Mouse (Mus musculus): ENCODE results near the gene Nell2.

Nell2 gene

GRCm38 (mm10) chr15:95333229-95333628, 195.1 kb downstream of the Nell2 start:
- no peak for DNase-seq

- DNase-seq = no peak
These were observed 197.4 kb downstream of the Nell2 start for GRCm38 (mm10) chr15:95330926-95331325.

- DNase-seq = no peak
These were observed 205.6 kb downstream of the Nell2 start for GRCm38 (mm10) chr15:95322744-95323143.

- no peak for DNase-seq
These were observed 211.7 kb downstream of the Nell2 start for GRCm38 (mm10) chr15:95316626-95317025.

- DNase-seq = no peak
These were observed 213.6 kb downstream of the Nell2 start for GRCm38 (mm10) chr15:95314808-95315145.

GRCm38 (mm10) chr15:95314121-95314807, 214.1 kb downstream of the Nell2 start:
- DNase-seq = no peak

GRCm38 (mm10) chr15:95313286-95313685, 215.1 kb downstream of the Nell2 start:
- DNase-seq = peak; percentile 46

GRCm38 (mm10) chr15:95304102-95304501, 224.3 kb downstream of the Nell2 start:
- DNase-seq = no peak

GRCm38 (mm10) chr15:95296561-95296960, 231.8 kb downstream of the Nell2 start:
- no peak for DNase-seq

- DNase-seq = no peak
These were observed 239.3 kb downstream of the Nell2 start for GRCm38 (mm10) chr15:95289047-95289446.

- no peak for DNase-seq
These were observed 243.2 kb downstream of the Nell2 start for GRCm38 (mm10) chr15:95285199-95285598.

- no peak for DNase-seq
These were observed 247.4 kb downstream of the Nell2 start for GRCm38 (mm10) chr15:95280986-95281385.

- no peak for DNase-seq
These were observed 250.4 kb downstream of the Nell2 start for GRCm38 (mm10) chr15:95278001-95278400.

GRCm38 (mm10) chr15:95276556-95276955, 251.8 kb downstream of the Nell2 start:
- no peak for DNase-seq

- no peak for DNase-seq
These were observed 252.8 kb downstream of the Nell2 start for GRCm38 (mm10) chr15:95275553-95275952.

GRCm38 (mm10) chr15:95273236-95273635, 255.1 kb downstream of the Nell2 start:
- DNase-seq = peak; percentile 26

- DNase-seq = no peak
These were observed 256.2 kb downstream of the Nell2 start for GRCm38 (mm10) chr15:95272167-95272566.

- no peak for DNase-seq
These were observed 268.5 kb downstream of the Nell2 start for GRCm38 (mm10) chr15:95259671-95260450.

- DNase-seq = no peak
These were observed 271.2 kb downstream of the Nell2 start for GRCm38 (mm10) chr15:95257131-95257530.

GRCm38 (mm10) chr15:95245516-95245915, 282.8 kb downstream of the Nell2 start:
- DNase-seq = no peak

GRCm38 (mm10) chr15:95243876-95244275, 284.5 kb downstream of the Nell2 start:
- no peak for DNase-seq

GRCm38 (mm10) chr15:95241161-95241560, 287.2 kb downstream of the Nell2 start:
- no peak for DNase-seq

- DNase-seq = peak; percentile 29
These were observed 291.3 kb downstream of the Nell2 start for GRCm38 (mm10) chr15:95237021-95237420.

- no peak for DNase-seq
These were observed 291.9 kb downstream of the Nell2 start for GRCm38 (mm10) chr15:95236509-95236908.

Data from cerebellum, adult 8-10 months (tissue).